Mouse (Mus musculus) CH12.LX (cell line): Measurements from ENCODE around the gene Cplx2.

Source experiments
- CHD2 ChIP-seq: IDR thresholded peaks from 2 replicates; pipeline ENCODE4 v1.6.1; 2011; ENCODE audit warnings: low read length, improper control_type of control experiment
- CTCF ChIP-seq, 2 experiments: IDR thresholded peaks in 1 of 2; conservative IDR thresholded peaks in 1 of 2; 2 replicates each; pipeline ENCODE4 v1.5.1; 2011 to 2012; ENCODE audit warnings: low read depth in 2 of 2, low read length in 2 of 2, improper control_type of control experiment in 1 of 2, inconsistent platforms in 1 of 2, mild to moderate bottlenecking in 1 of 2, moderate library complexity in 1 of 2
- ELF1 ChIP-seq: IDR thresholded peaks from 2 replicates; pipeline ENCODE4 v1.6.1; 2014; ENCODE audit warnings: low read depth, mild to moderate bottlenecking, inconsistent platforms, low read length, improper control_type of control experiment
- ETS1 ChIP-seq: conservative IDR thresholded peaks from 2 replicates; pipeline ENCODE4 v1.6.1; 2012; ENCODE audit warnings: low read depth, mild to moderate bottlenecking, inconsistent platforms, low read length, improper control_type of control experiment, moderate library complexity
- JUND ChIP-seq: conservative IDR thresholded peaks from 2 replicates; pipeline ENCODE4 v1.6.1; 2011; ENCODE audit warnings: low read depth, low read length, improper control_type of control experiment
- MAFK ChIP-seq: IDR thresholded peaks from 2 replicates; pipeline ENCODE4 v1.6.1; 2011; ENCODE audit warnings: low read length, improper control_type of control experiment; ENCODE audit not compliant: insufficient replicate concordance
- NRF1 ChIP-seq: IDR thresholded peaks from 2 replicates; pipeline ENCODE4 v1.6.1; 2014; ENCODE audit warnings: low read depth, mild to moderate bottlenecking, inconsistent platforms, low read length, improper control_type of control experiment, moderate library complexity
- POLR2A ChIP-seq: IDR thresholded peaks from 2 replicates; pipeline ENCODE4 v1.6.1; 2011; ENCODE audit warnings: low read depth, mild to moderate bottlenecking, improper control_type of control experiment, low read length
- RAD21 ChIP-seq: IDR thresholded peaks from 2 replicates; pipeline ENCODE4 v1.6.1; 2011; ENCODE audit warnings: low read depth, mild to moderate bottlenecking, low read length, improper control_type of control experiment, moderate library complexity
- RCOR1 ChIP-seq: conservative IDR thresholded peaks from 2 replicates; pipeline ENCODE4 v1.6.1; 2012; ENCODE audit warnings: low read depth, mild to moderate bottlenecking, inconsistent platforms, low read length, improper control_type of control experiment
- USF1 ChIP-seq: IDR thresholded peaks from 2 replicates; pipeline ENCODE4 v1.6.1; 2014; ENCODE audit warnings: low read depth, mild to moderate bottlenecking, inconsistent platforms, low read length, improper control_type of control experiment
- USF2 ChIP-seq: conservative IDR thresholded peaks from 2 replicates; pipeline ENCODE4 v1.6.1; 2011; ENCODE audit warnings: low read depth, low read length, improper control_type of control experiment

GRCm38 (mm10) chr13:54331825-54332675, 39.1 kb upstream of the Cplx2 start:
- TF ChIP-seq CTCF (conservative IDR thresholded peaks at IDR 0.05 in 1 of 2, IDR thresholded peaks at IDR 0.05 in 1 of 2; ENCODE audit: low read depth in 2 of 2, low read length in 2 of 2) (no peak), CHD2 (no peak), ELF1 (no peak), RCOR1 (no peak), USF2 (no peak), USF1 (no peak), ETS1 (no peak), JUND (no peak), MAFK (no peak), NRF1 (no peak), RAD21 (no peak), POLR2A (no peak)
